Comparison of ENCODE assay signal across 11 mouse cellular contexts in the genomic region with DNA sequence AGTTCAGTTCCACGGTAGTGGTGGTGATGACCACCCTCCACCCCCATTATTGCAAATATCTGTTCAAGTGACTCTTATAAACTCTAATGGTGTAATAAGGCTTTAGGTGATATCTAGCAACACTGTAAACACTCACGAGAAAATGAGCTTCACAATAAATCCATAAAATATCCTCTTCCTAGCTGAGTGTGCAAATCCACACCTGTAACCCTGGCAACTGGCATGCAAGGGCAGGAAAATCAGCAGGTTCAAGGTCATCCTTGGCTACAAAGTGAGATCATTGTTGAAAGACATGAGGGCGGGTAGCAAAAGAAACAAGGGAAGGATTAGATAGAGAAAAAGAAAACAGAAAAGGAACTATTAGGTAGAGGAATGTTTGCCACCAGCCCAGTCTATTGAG.
"Had no signal": no experiment of that assay in that cellular context is flagged by ENCODE, and none has a peak within 500 bp of the region (broad histone marks: within the 10 kb centered on the region; RNA-seq: fewer than 3 reads in every experiment).

No protein-coding gene starts in this region.

- ATAC-seq: liver, postnatal 0 days had no signal

- H3K27ac ChIP-seq: left cerebral cortex, adult 2 months; limb, embryonic 10.5 days; liver, embryonic 13.5 days; lung, embryonic 15.5 days; neural tube, embryonic 13.5 days had no signal

- H3K4me2 ChIP-seq: liver, embryonic 13.5 days; lung, embryonic 15.5 days; neural tube, embryonic 13.5 days had no signal

- H3K4me3 ChIP-seq: left cerebral cortex, adult 2 months; limb, embryonic 10.5 days; liver, embryonic 13.5 days; lung, embryonic 15.5 days; neural tube, embryonic 13.5 days had no signal

- H3K9ac ChIP-seq: liver, embryonic 13.5 days; liver, postnatal 0 days; lung, embryonic 15.5 days; neural tube, embryonic 13.5 days had no signal

- H3K4me1 ChIP-seq: liver, embryonic 13.5 days had no signal

- H3K9me3 ChIP-seq: limb, embryonic 10.5 days; liver, embryonic 13.5 days; lung, embryonic 15.5 days had no signal

- DNase-seq: kidney, adult 18-20 months; kidney, postnatal 14 days; liver, embryonic 13.5 days; liver, postnatal 0 days; right cerebral cortex, postnatal 14 days; thymus, adult 2 months; thymus, postnatal 25 days had no signal

- H3K36me3 ChIP-seq: liver, embryonic 13.5 days had no signal

- H3K27me3 ChIP-seq: liver, embryonic 13.5 days; lung, embryonic 15.5 days; neural tube, embryonic 13.5 days had no signal
